Mouse (Mus musculus) retina, postnatal 1 day (tissue): ENCODE measurements around the gene Mapkapk5.

Experiments
- DNase-seq: peaks from one replicate; pipeline ENCODE4 v3.0.0-alpha.2; 2012

The Mapkapk5 gene

GRCm38 (mm10) chr5:121484801-121485200 lies 60.9 kb downstream of the Mapkapk5 start:
- no peak for DNase-seq

DNA sequence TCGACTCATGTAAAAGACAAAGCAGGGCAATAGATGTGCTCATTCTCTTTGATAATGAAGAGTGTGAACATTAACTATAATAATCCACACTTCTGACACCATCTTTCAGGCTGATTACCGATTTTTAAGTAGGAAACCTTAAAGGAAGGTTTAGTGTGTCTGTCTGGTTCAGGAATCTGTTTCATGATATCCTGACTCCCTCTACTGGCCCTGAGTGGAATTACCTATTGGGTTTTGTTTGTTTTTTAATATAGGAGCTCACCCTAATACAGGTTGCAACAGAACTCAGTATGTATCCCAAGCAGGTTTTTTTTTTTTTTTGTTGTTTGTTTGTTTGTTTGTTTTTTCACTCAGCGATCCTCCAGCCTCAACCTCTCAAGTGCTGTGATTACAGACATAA lies 68.0 kb downstream of the Mapkapk5 start:
- peak; percentile 78 for DNase-seq

DNA sequence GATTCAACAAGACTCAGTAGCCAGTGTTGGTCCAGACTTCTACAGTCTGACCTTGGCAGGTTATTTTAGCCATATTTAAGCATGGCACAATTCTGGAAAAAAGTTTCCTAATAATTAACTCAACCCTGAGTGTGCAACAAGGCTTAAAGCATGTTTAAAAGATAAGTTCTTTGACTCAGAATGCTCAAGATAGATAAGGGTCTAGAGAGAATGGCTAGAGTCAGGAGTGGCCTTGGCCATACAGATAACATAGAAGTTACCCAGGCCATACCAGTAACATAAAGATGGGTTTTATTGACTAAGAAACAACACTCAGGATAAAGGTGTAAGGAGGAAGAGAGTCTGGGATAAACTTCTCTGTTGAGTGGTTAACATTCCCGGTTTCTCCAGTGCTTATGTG lies 69.7 kb downstream of the Mapkapk5 start:
- no peak for DNase-seq
